Mouse (Mus musculus): Measurements from ENCODE around the gene Actl9. TPM values are rescaled to one million over a fixed set of nuclear protein-coding genes. Genes with fewer than 3 reads are reported as not detected.
A peak's percentile ranks its signal among the peaks of the same experiment; 100 is the strongest.

Actl9 gene
- polyA plus RNA-seq (2012; rRNA removed) = 0.40 and 0.50 TPM in 2 replicates

DNA sequence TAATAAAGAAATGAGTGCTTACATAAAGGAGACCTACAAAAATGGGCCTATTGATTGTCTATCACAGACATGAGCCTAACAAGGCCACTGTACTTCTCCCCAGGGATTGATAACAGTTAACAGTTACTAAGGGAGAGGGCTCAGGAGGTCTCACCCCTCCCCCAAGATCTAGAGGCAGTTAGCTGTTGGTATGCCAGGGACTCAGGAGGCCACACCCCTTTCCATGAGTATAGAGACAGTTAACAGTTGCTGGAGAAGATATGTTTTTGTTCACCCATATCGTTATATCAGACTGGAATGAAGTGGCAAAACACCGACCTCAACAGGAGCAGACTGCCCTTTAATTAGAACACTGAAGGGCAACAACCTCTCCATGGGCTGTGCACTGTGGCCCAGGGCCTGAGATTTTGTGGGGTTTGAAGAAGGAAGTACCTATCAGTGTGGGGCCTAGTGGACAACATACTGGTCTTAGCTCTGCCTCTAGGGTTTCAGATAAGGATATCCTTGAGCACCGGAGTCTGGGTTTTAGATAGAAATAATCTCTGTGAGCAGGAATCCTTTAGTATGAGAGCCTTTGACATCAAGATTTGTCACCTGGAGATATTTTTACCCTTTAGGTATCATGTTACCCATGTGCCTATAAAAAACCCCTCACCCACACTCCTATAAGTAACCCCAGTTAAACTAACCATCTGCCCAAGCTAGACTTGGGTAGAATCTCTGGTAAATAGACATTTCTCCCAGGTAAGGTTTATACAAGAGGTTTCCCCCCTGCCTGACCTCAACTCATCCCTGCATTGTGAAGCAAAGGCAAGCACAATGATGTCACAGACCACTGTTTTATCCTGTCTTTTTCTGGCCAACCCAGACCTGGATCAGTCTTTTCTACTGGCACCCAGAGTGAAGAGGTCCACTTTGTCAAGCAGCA lies at the start of gene Actl9:
TSS of gene Actl9 (plus strand) at position 878 of the 928 bp plus-strand sequence.
- no peaks in the 10 kb centered on the region for H3K4me1 ChIP-seq (ENCODE audit: control insufficient read depth, insufficient read depth, low read length)
- no peak within 1 kb of the TSS for H3K4me3 ChIP-seq (ENCODE audit: insufficient read depth, low read length)
- no peak for TF ChIP-seq POLR2A (IDR thresholded peaks at IDR 0.05; ENCODE audit: extremely low read depth, insufficient read depth, low read length)
- TF ChIP-seq CTCF (IDR thresholded peaks at IDR 0.05; ENCODE audit: extremely low read depth, insufficient read depth, low read length) = no peak
- no peak within 1 kb of the TSS for H3K27ac ChIP-seq (ENCODE audit: insufficient read depth, low read length)

DNA sequence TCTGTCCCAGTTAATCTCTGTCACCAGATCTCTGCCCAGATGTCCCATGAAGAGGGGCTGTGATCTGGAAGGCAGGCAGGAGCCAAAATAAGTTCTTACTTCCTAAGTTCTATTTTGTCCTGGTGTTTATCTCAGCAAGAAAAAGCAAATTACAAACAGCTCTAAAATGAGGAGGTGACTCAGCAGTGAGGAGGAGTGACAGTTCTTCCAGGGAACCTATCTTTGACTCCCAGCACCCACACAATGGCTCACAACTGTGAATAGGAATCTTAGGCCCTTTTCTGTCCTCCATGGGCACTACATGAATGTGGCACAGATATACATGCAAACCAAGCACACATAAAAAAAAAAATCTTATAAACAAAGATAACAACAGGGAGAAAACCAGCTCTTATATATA lies 47.0 kb upstream of the Actl9 start:
- Histone ChIP-seq H3K4me1 (ENCODE audit: control insufficient read depth, insufficient read depth, low read length) (no peaks in the 10 kb centered on the region), H3K27ac (ENCODE audit: insufficient read depth, low read length) (no peak overlapping the region), H3K4me3 (ENCODE audit: insufficient read depth, low read length) (no peak overlapping the region)
- TF ChIP-seq POLR2A (IDR thresholded peaks at IDR 0.05; ENCODE audit: extremely low read depth, insufficient read depth, low read length) (no peak), CTCF (IDR thresholded peaks at IDR 0.05; ENCODE audit: extremely low read depth, insufficient read depth, low read length) (no peak)

DNA sequence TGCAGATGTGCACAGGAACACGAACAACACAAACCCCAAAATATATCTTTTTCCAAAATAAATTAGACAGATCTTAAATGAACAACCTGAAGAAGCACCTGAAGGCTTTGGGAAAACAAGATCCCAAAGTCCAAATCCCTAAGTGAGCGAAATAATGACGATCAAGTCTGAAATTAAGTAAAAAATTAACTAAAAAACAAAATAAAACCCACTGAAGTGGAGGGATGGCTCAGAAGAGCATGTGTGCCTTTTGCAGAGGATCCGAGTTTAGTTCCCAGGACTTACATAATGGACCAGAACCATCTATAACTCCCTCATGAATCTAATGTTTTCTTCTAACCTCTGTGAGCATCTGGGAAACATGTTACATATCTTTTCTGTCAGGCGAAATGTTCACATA lies 40.4 kb upstream of the Actl9 start:
- no peaks in the 10 kb centered on the region; the same call in 1 of the 2 replicates for H3K4me1 ChIP-seq (ENCODE audit: control insufficient read depth, insufficient read depth, low read length)
- TF ChIP-seq CTCF (IDR thresholded peaks at IDR 0.05; ENCODE audit: extremely low read depth, insufficient read depth, low read length) (no peak), POLR2A (IDR thresholded peaks at IDR 0.05; ENCODE audit: extremely low read depth, insufficient read depth, low read length) (no peak)
- no peak overlapping the region for H3K4me3 ChIP-seq (ENCODE audit: insufficient read depth, low read length)
- H3K27ac ChIP-seq (ENCODE audit: insufficient read depth, low read length) = no peak overlapping the region

DNA sequence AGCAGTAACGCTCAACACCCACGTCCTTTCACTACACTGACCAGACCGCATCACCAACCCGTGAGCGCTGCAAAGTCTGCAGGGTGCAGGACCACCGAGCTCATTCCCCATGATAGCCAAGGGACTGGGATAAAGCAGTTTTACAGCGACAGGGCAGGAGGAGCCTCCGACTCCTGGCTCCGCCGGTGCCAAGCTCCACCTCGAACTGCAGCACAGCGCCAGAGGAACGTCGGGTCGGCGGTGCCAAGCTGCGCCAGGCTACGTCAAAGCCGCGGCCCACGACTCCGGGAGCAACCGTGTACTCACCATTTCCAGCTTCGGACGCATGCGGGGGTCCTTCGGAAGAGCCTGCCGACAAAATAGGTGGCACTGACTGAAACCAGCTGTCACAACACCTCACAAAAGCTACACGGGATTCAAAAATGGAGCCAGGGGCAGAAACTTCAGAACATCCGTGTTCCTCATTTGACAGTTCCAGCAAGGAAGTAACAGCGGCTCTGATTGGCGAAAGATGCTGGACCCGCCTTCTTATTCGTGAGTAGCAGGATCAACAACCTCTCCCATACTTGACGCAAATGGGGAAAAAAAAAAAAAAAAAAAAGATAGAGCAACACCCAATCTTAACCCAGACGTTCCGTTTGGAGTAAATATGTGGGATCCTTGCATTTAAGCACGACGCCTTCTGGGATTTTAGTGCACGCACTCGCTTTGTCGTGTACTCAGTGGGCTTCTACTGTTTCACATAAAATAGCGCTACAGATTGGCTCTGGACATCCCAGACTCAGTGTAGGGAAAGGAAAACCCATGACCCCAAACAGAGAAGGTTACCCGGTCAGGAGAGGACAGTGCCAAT lies 38.3 kb upstream of the Actl9 start, which contains the start of gene Zfp101:
TSS of gene Zfp101 (minus strand) at position 460 of the 853 bp plus-strand sequence.
- H3K27ac ChIP-seq (ENCODE audit: insufficient read depth, low read length) = peak within 1 kb of the TSS; percentile 77
- no peaks in the 10 kb centered on the region; the same call in 1 of the 2 replicates for H3K4me1 ChIP-seq (ENCODE audit: control insufficient read depth, insufficient read depth, low read length)
- TF ChIP-seq POLR2A (IDR thresholded peaks at IDR 0.05; ENCODE audit: extremely low read depth, insufficient read depth, low read length) (peak; percentile 45; the same call in 1 of the 2 replicates), CTCF (IDR thresholded peaks at IDR 0.05; ENCODE audit: extremely low read depth, insufficient read depth, low read length) (no peak)
- H3K4me3 ChIP-seq (ENCODE audit: insufficient read depth, low read length) = peak within 1 kb of the TSS; percentile 96

DNA sequence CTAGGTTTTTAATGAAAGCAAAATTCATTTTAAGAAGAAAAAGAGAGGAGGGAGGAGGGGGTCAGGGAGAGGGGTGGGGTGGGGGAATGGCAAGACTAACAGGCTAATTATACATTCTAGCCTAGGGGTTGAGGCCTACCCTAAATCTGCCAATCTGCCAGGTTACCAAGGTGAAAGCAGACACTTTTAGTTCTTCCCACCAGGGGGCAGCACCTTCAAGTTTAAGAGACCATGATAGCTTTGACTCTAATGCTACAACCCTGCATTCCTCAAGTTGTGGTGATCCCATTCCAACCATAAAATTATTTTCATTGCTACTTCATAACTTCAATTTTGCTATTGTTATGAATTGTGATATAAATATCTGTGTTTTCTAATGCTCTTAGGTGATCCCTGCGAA lies 6.5 kb downstream of the Actl9 start:
- Histone ChIP-seq H3K4me1 (ENCODE audit: control insufficient read depth, insufficient read depth, low read length) (no peaks in the 10 kb centered on the region), H3K4me3 (ENCODE audit: insufficient read depth, low read length) (no peak overlapping the region), H3K27ac (ENCODE audit: insufficient read depth, low read length) (no peak overlapping the region)
- TF ChIP-seq POLR2A (IDR thresholded peaks at IDR 0.05; ENCODE audit: extremely low read depth, insufficient read depth, low read length) (no peak), CTCF (IDR thresholded peaks at IDR 0.05; ENCODE audit: extremely low read depth, insufficient read depth, low read length) (peak; percentile 60; the same call in 1 of the 2 replicates)

DNA sequence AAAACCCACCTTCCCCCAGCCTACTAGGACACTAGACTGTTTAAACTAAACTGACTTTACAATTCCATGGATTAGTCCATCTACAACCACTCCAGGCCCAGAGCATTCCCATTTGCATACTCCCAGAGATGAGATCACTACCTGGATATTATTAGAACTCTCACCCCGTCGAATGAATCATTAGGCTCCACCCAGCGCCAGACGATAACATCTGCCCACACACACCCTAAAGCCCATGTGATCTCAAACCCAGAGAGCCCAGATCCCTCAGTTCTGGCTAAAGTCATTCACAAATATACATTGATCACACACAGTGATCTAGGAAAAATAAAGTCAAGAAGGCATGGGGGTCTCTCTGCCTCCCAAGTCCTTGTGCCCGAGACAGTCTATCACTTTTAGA lies 7.2 kb downstream of the Actl9 start:
- Histone ChIP-seq H3K4me1 (ENCODE audit: control insufficient read depth, insufficient read depth, low read length) (no peaks in the 10 kb centered on the region), H3K4me3 (ENCODE audit: insufficient read depth, low read length) (no peak overlapping the region), H3K27ac (ENCODE audit: insufficient read depth, low read length) (no peak overlapping the region)
- TF ChIP-seq CTCF (IDR thresholded peaks at IDR 0.05; ENCODE audit: extremely low read depth, insufficient read depth, low read length) = no peak

DNA sequence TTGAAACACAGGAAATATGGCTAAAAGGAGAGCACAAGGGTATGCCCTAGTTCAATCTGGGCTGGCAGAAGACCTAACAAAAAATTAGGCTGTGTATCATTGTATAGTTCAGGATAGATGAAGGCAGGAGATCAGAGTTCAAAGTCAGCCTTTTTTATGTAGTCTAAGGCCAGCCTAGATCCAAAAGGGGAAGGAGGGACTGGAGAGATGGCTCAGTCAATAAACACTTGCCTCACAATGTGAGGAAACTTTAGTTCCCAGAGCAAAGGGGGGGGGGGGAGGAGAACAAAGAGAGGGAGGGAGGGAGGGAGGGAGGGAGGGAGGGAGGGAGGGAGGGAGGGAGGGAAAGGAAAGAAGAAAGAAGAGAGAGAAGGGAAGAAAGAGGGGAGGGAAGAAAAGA lies 8.5 kb downstream of the Actl9 start:
- H3K27ac ChIP-seq (ENCODE audit: insufficient read depth, low read length) = no peak overlapping the region
- H3K4me3 ChIP-seq (ENCODE audit: insufficient read depth, low read length) = no peak overlapping the region
- H3K4me1 ChIP-seq (ENCODE audit: control insufficient read depth, insufficient read depth, low read length) = no peaks in the 10 kb centered on the region
- TF ChIP-seq CTCF (IDR thresholded peaks at IDR 0.05; ENCODE audit: extremely low read depth, insufficient read depth, low read length) (no peak), POLR2A (IDR thresholded peaks at IDR 0.05; ENCODE audit: extremely low read depth, insufficient read depth, low read length) (no peak)

DNA sequence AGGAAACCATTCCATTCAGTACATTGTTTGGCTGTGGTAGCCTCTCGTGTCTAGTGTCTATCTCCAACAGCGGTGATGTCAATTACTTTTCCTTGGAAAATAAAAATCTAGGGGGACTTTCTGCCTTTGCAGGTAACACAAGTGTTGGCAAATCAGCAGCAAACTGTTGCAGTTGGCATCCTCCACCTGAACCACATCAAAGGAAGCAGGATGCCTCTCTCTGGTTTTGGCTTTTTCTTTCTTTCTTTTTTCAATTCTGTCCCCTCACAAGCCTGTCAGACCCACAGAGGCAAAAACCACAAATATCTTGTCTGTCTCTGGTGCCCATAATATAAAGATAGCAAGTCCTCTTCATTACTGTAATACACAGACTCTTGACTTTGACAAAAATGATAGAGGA lies 23.9 kb downstream of the Actl9 start:
- Histone ChIP-seq H3K4me1 (ENCODE audit: control insufficient read depth, insufficient read depth, low read length) (no peaks in the 10 kb centered on the region), H3K4me3 (ENCODE audit: insufficient read depth, low read length) (no peak overlapping the region), H3K27ac (ENCODE audit: insufficient read depth, low read length) (no peak overlapping the region)
- TF ChIP-seq POLR2A (IDR thresholded peaks at IDR 0.05; ENCODE audit: extremely low read depth, insufficient read depth, low read length) (no peak), CTCF (IDR thresholded peaks at IDR 0.05; ENCODE audit: extremely low read depth, insufficient read depth, low read length) (no peak)

DNA sequence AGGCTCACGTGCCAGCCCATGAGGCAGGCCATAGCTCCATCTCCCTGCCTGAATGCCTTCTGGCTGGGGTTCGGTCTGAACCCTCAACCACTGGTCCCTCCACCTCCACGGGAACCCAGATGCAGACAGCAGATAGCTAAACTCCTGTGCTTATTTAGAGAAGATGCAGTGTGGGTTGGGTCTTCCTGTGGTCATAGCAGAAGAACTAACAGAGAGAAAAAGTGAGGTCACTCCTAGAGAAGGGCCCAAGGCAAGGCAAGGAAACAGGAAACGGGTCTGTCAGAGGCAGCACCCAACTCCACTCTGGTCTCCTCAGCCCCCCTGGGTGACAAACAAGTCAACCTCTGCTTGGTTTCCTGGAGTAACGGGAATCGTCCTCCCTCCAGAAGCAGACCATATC lies 38.5 kb downstream of the Actl9 start:
- H3K4me3 ChIP-seq (ENCODE audit: insufficient read depth, low read length) = no peak overlapping the region
- H3K4me1 ChIP-seq (ENCODE audit: control insufficient read depth, insufficient read depth, low read length) = no peaks in the 10 kb centered on the region
- H3K27ac ChIP-seq (ENCODE audit: insufficient read depth, low read length) = no peak overlapping the region
- no peak for TF ChIP-seq CTCF (IDR thresholded peaks at IDR 0.05; ENCODE audit: extremely low read depth, insufficient read depth, low read length)

Other genes with a start within 250 kb of the Actl9 start
- not detected in 2 replicates for gene Olfr239, start 241.6 kb upstream of the Actl9 start, polyA plus RNA-seq (2012; rRNA removed)
- 2.5 and 2.7 TPM in 2 replicates for gene Olfr1564, start 211.2 kb upstream of the Actl9 start, polyA plus RNA-seq (2012; rRNA removed)
- 4.9 and 5.0 TPM in 2 replicates for gene Zfp955a, start 177.8 kb upstream of the Actl9 start, polyA plus RNA-seq (2012; rRNA removed)
- not detected in 2 replicates for gene Olfr63, start 168.2 kb upstream of the Actl9 start, polyA plus RNA-seq (2012; rRNA removed)
- gene Zfp955b, start 143.4 kb upstream of the Actl9 start, polyA plus RNA-seq (2012; rRNA removed) = 10.9 and 12.4 TPM in 2 replicates
- 8.7 and 10.3 TPM in 2 replicates for gene Zfp81, start 74.0 kb upstream of the Actl9 start, polyA plus RNA-seq (2012; rRNA removed)
- gene Zfp101, start 38.3 kb upstream of the Actl9 start, polyA plus RNA-seq (2012; rRNA removed) = 9.4 and 9.7 TPM in 2 replicates
- gene Adamts10, start 91.3 kb downstream of the Actl9 start, polyA plus RNA-seq (2012; rRNA removed) = 47.2 and 50.7 TPM in 2 replicates
- gene Myo1f, start 122.8 kb downstream of the Actl9 start, polyA plus RNA-seq (2012; rRNA removed) = 2.4 and 2.5 TPM in 2 replicates
- 77.4 and 79.6 TPM in 2 replicates for gene Zfp414, start 196.2 kb downstream of the Actl9 start, polyA plus RNA-seq (2012; rRNA removed)
- 0.42 TPM in 1 of 2 replicates, not detected in the other for gene Pram1, start 205.2 kb downstream of the Actl9 start, polyA plus RNA-seq (2012; rRNA removed)

Data from cortical plate, adult 2 months (tissue).